22 mouse cellular contexts compared by ENCODE assay signal in the genomic region with DNA sequence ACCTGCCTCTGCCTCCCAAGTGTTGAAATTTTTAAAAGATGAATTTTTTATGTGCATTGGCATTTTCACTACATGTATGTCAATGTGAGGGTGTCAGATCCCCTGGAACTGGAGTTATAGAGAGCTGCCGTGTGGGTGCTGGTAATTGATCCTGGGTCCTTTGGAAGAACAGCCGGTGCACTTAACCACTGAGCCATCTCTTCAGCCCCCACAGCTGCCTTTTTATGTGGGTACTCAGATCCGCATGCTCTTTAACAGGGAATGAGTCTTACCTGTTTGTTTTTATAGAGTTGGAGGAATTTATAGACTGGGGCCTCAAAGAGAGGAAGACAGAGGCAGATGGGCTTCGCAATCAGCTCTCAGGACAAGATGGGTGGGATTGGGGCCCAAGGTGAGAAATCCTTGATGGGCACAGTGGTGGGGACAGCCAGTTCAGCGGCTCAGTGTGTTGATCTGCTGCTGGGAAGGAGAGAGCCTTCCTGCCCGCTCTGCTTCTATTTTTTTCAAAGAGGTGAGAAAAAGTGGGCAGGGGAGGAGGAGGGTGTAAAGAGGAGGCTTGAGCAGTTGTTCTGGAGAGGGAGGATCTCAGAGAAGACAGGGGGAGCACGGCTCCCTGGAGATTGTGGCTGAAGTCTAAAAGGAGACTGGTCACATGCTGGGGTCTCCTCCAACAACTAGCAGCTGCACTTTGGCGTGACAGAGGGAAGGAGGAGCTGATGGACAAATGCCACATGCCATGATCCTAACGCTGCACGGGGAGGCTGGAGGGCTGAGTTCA. TPM values are rescaled to one million over a fixed set of nuclear protein-coding genes. Genes with fewer than 3 reads are reported as not detected.
A peak's percentile ranks its signal among the peaks of the same experiment; 100 is the strongest.
DNase-seq lines count a peak whose midpoint lies in the region; TF ChIP-seq lines count a peak whose summit lies in the region.
"Had no signal": no experiment of that assay in that cellular context is flagged by ENCODE, and none has a peak within 500 bp of the region (broad histone marks: within the 10 kb centered on the region; RNA-seq: fewer than 3 reads in every experiment).

No protein-coding gene starts in this region.

- H3K4me3 ChIP-seq in left cerebral cortex, adult 2 months: no peak overlapping the region
- H3K4me3 ChIP-seq in myocyte: no peak overlapping the region
- H3K4me3 ChIP-seq: erythroblast, embryonic 14.5 days; forebrain, embryonic 15.5 days; heart, embryonic 13.5 days; hindbrain, embryonic 15.5 days; intestine, embryonic 15.5 days; liver, embryonic 12.5 days had no signal

- H3K4me2 ChIP-seq in myocyte (ENCODE audit: low read depth): peak overlapping the region; percentile 9
- H3K4me2 ChIP-seq: forebrain, embryonic 15.5 days; heart, embryonic 13.5 days; hindbrain, embryonic 15.5 days; intestine, embryonic 15.5 days; liver, embryonic 12.5 days had no signal

- peak; percentile 71 for DNase-seq in gastrocnemius, adult 18-20 months (ENCODE audit: low spot score)
- no peak for DNase-seq in gastrocnemius, postnatal 10 days
- peak in 1 of 2 experiments; percentile 49 for DNase-seq in left cerebral cortex, adult 2 months (ENCODE audit: extremely low spot score in 1 of 2, low spot score in 2 of 2)
- no peak for DNase-seq in left cerebral cortex, adult 11 months (ENCODE audit: low spot score)
- DNase-seq in lung, postnatal 14 days: peak; percentile 32
- DNase-seq in lung, adult 18-20 months: no peak
- DNase-seq in adipocyte (ENCODE audit: low spot score): no peak
- DNase-seq: B cell, adult 2 months; cerebellum, adult 2 months; kidney, adult 9 months; kidney, postnatal 25 days; spleen, adult 18-20 months; thymus, postnatal 36 days had no signal

- peaks cover 5% of the 10 kb centered on the region for H3K36me3 ChIP-seq in myocyte (ENCODE audit: control insufficient read depth, insufficient read depth)

- TF ChIP-seq CTCF in left cerebral cortex, adult 2 months (IDR thresholded peaks at IDR 0.05): no peak; the same call in 1 of the 2 replicates

- intact Hi-C loops in left cerebral cortex, adult 2 months (cut with DNase I): loop anchor here (1.0 kb wide), 2 partner anchors 23 to 127 kb away; no protein-coding TSS in a partner anchor

- no peaks in the 10 kb centered on the region for H3K27me3 ChIP-seq in myocyte (ENCODE audit: control insufficient read depth, insufficient read depth, insufficient read length)
- H3K27me3 ChIP-seq: forebrain, embryonic 15.5 days; heart, embryonic 13.5 days; hindbrain, embryonic 15.5 days; intestine, embryonic 15.5 days had no signal

- no peaks in the 10 kb centered on the region for H3K79me2 ChIP-seq in myocyte (ENCODE audit: control insufficient read depth, insufficient read depth)

- peak overlapping the region; percentile 45 for H3K27ac ChIP-seq in left cerebral cortex, adult 2 months
- H3K27ac ChIP-seq: forebrain, embryonic 15.5 days; heart, embryonic 13.5 days; hindbrain, embryonic 15.5 days; intestine, embryonic 15.5 days; liver, embryonic 12.5 days had no signal

- H3ac ChIP-seq in myocyte (ENCODE audit: control insufficient read depth, insufficient read length): no peak overlapping the region

- no peak for TF ChIP-seq POLR2A in myocyte (IDR thresholded peaks at IDR 0.05; ENCODE audit: insufficient read length, low read depth)

TF ChIP-seq in myocyte, 11 proteins besides CTCF, POLR2A, EP300 and RAD21:
- TF ChIP-seq REST (IDR thresholded peaks at IDR 0.05; ENCODE audit: insufficient read depth, insufficient read length) (no peak), MAX (IDR thresholded peaks at IDR 0.05; ENCODE audit: low read depth) (no peak), E2F4 (IDR thresholded peaks at IDR 0.05; ENCODE audit: insufficient read depth) (no peak), MYOG (IDR thresholded peaks at IDR 0.05; ENCODE audit: control insufficient read depth in 1 of 3, insufficient read depth in 1 of 3, insufficient read length in 2 of 3, low read depth in 2 of 3) (peak; percentile 66 to 88 (median 66)), POLR2AphosphoS2 (IDR thresholded peaks at IDR 0.05; ENCODE audit: insufficient read length, low read depth) (peak; percentile 61), CEBPB (IDR thresholded peaks at IDR 0.05; ENCODE audit: insufficient read depth, poor library complexity, severe bottlenecking) (no peak), SRF (IDR thresholded peaks at IDR 0.05; ENCODE audit: control insufficient read depth, insufficient read length, low read depth) (no peak), USF1 (IDR thresholded peaks at IDR 0.05; ENCODE audit: low read depth) (peak; percentile 66), MYOD1 (IDR thresholded peaks at IDR 0.05; ENCODE audit: control insufficient read depth in 1 of 3, insufficient read length in 2 of 3, low read depth in 2 of 3) (peak; percentile 13 to 89 (median 67)), TCF12 (IDR thresholded peaks at IDR 0.05; ENCODE audit: insufficient read depth, poor library complexity, severe bottlenecking) (peak; percentile 23), TCF3 (IDR thresholded peaks at IDR 0.05; ENCODE audit: insufficient read length, low read depth) (no peak)
TF ChIP-seq in myocyte: peak in this region for 5.

RNA-seq across cellular contexts. Expression of gene Cdiptos, which starts 9.0 kb away (rescaled TPM):
- under 1 TPM in 1 of 2 experiments, not detected in 1; 0.24 TPM for total RNA-seq in gastrocnemius, adult 18-20 months (2021)
- total RNA-seq in gastrocnemius, postnatal 10 days (2021): under 1 TPM; 0.42 to 0.45 TPM
- total RNA-seq in left cerebral cortex, adult 2 months (2021): under 1 TPM in 1 of 2 experiments, not detected in 1; 0.52 TPM
- 0.18 TPM for polyA plus RNA-seq in myocyte (2012; fragmentation: generic; extraction: Trizol)
- polyA plus RNA-seq: erythroblast, embryonic 14.5 days had no signal

RNA-seq across cellular contexts. Expression of gene Cdipt, which starts 9.1 kb away (rescaled TPM):
- 10 to 100 TPM; 30.7 to 31.5 TPM for total RNA-seq in gastrocnemius, adult 18-20 months (2021)
- 10 to 100 TPM; 38.3 to 39.9 TPM for total RNA-seq in gastrocnemius, postnatal 10 days (2021)
- 100 to 1,000 TPM; 181 to 186 TPM for total RNA-seq in left cerebral cortex, adult 2 months (2021)
- 173 TPM for polyA plus RNA-seq in myocyte (2012; fragmentation: generic; extraction: Trizol)

RNA-seq across cellular contexts. Expression of gene Mvp, which starts 29.6 kb away (rescaled TPM):
- total RNA-seq in gastrocnemius, adult 18-20 months (2021): 10 to 100 TPM; 27.5 to 40.9 TPM
- 10 to 100 TPM; 23.3 to 28.3 TPM for total RNA-seq in gastrocnemius, postnatal 10 days (2021)
- 1 to 10 TPM; 7.2 to 8.3 TPM for total RNA-seq in left cerebral cortex, adult 2 months (2021)
- polyA plus RNA-seq in myocyte (2012; fragmentation: generic; extraction: Trizol): 111 TPM

RNA-seq across cellular contexts. Expression of gene Pagr1b, which starts 31.4 kb away (rescaled TPM):
- 1 to 10 TPM in 1 of 2 experiments, not detected in 1; 1.7 TPM for total RNA-seq in gastrocnemius, adult 18-20 months (2021)
- total RNA-seq in gastrocnemius, postnatal 10 days (2021): 1 to 10 TPM in 1 of 2 experiments, not detected in 1; 1.5 TPM
- total RNA-seq in left cerebral cortex, adult 2 months (2021): 1 to 10 TPM in 1 of 2 experiments, not detected in 1; 1.2 TPM
- 0.95 TPM for polyA plus RNA-seq in myocyte (2012; fragmentation: generic; extraction: Trizol)
- total RNA-seq: common myeloid progenitor, adult 5-6 weeks had no signal
- polyA plus RNA-seq: erythroblast, embryonic 14.5 days; forebrain, embryonic 15.5 days; hindbrain, embryonic 15.5 days; limb, embryonic 11.5 days had no signal

RNA-seq across cellular contexts. Expression of gene Pagr1a, which starts 32.3 kb away (rescaled TPM):
- 10 to 100 TPM in 1 of 2 experiments, 1 to 10 TPM in 1; 7.9 to 10.3 TPM for total RNA-seq in gastrocnemius, adult 18-20 months (2021)
- 1 to 10 TPM; 2.5 to 8.2 TPM for total RNA-seq in gastrocnemius, postnatal 10 days (2021)
- total RNA-seq in left cerebral cortex, adult 2 months (2021): 10 to 100 TPM; 15.1 to 27.1 TPM
- polyA plus RNA-seq in myocyte (2012; fragmentation: generic; extraction: Trizol): 8.1 TPM
- total RNA-seq: common myeloid progenitor, adult 5-6 weeks had no signal

Comparison
In these comparisons a context has a peak if more than half of its experiments do, and no peak if none do; other contexts are left out.
1. DNase-seq: peak in gastrocnemius, adult 18-20 months (single experiment) and lung, postnatal 14 days (single experiment); none in gastrocnemius, postnatal 10 days (single experiment), left cerebral cortex, adult 11 months (single experiment), lung, adult 18-20 months (0 of 2) and adipocyte (single experiment).
2. RNA of gene Cdipt, which starts 9.1 kb away (total RNA-seq): 181 to 186 TPM in left cerebral cortex, adult 2 months; 38.3 to 39.9 TPM in gastrocnemius, postnatal 10 days and 30.7 to 31.5 TPM in gastrocnemius, adult 18-20 months; every median in the first group is over 4 times any median in the second.